Mouse (Mus musculus): ENCODE data around the gene 6030408B16Rik.

6030408B16Rik gene

DNA sequence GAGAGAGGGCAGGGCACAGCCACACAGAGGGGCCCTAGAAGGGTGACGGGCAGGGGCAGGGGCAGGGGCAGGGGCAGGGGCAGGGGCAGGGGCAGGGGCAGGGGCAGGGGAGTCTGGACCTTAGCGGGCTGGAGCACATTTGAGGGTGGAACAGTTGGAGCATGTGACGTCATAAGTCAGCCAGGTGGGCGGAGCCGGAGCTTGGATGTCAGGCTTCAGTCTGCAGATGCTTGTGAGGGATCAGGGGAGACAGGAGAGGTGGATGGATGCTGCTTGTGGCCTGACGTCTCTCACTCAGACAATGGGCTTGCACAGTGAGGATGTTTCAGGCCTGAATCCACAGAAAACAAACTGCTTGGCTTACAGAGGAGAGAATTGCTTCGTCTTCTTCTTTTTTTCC lies 5.5 kb downstream of the 6030408B16Rik start:
- peak; percentile 57 to 70 for DNase-seq

GRCm38 (mm10) chr15:101299480-101299960 lies 6.5 kb downstream of the 6030408B16Rik start:
- no peak for DNase-seq

- no peak for DNase-seq
Measured at GRCm38 (mm10) chr15:101300128-101300527, 7.1 kb downstream of the 6030408B16Rik start.

GRCm38 (mm10) chr15:101302201-101302600 lies 9.2 kb downstream of the 6030408B16Rik start:
- no peak for DNase-seq

DNA sequence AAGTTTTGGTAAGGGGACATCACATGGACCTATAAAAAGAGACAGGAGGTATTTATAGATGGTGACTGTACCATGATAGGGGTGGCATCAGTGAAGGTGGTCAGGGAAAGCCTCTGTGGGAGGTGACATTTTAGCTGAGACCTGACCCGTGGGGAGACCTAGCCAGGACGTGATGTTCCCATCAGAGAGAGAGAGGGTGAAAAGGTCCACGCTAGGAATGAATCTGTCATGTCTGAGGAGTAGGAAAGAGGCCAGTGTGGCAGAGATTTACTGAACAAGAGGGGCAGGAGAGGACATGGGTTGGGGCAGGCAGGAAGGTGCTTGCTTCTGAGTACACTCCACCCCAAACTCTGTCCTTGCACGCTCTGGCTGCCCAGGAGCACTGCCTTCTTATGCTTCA lies 10.8 kb downstream of the 6030408B16Rik start:
- DNase-seq, result no peak

- DNase-seq, result no peak
Measured at GRCm38 (mm10) chr15:101306459-101306858, 13.4 kb downstream of the 6030408B16Rik start.

DNA sequence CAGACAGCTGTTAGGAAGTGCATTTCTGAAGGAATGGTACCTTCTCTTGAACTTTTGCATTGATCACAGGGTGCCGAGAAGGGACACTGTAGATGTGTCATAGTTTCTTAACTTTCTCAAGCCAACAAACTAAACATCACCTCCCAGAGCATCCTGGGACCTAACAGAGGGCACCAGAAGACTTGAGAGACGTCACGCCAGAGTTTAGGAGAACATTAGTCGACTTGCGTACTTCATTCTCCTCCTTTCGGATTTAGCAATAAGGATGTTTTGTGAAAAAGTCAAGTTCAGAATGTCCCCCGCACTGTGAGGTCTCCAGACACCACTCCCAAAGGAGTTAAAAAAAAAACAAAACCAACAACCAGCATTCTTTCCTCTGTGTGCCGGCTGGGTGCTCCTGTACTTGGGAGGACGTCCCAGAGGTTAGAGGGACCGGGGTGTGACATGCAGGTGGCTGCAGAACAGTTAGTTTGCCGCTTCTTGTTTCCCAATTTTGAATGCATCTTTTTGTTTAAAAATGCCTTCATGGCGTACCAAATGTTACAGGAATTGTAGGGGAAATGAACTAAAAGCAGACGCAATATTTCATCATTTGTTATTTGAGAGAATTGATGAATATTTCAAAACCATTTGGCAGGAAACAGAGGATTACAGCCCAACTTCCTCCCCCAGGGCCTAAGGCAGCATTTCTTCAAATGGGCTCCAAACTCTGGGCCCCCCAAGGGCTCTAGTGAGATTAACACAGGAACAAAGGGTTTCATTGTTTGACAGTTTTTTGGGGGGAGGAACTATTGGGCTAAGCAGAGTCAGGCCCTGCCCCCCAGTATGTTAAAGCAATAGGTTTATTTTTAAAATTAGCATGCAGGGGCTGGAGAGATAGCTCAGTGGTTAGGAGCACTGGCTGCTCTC lies 15.7 kb downstream of the 6030408B16Rik start:
- DNase-seq, result peak in 1 of 2 experiments; percentile 33

DNA sequence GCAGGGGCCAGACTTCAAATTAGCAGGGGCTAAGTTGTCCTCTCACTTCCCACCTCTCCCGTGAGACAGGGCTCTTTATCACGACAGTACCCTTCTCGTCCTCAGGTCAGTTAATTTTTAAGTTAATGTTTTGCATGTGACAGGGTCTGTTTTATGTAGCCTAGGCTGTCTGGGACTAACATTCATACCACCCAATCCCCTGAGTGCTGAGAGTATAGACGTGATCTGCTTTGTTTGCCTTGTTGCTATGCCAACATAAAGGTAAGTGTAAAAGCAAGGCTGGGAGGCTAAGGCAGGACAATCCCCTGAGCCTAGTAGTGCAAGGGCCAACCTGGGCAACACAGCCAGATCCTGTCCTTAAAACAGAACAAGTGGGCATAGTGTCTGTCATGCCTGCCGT lies 16.5 kb downstream of the 6030408B16Rik start:
- DNase-seq, result no peak

- DNase-seq, result peak in 1 of 2 experiments; percentile 42
Measured at GRCm38 (mm10) chr15:101311087-101311770, 18.2 kb downstream of the 6030408B16Rik start.

- DNase-seq, result no peak
Measured at GRCm38 (mm10) chr15:101312006-101312405, 19.0 kb downstream of the 6030408B16Rik start.

DNA sequence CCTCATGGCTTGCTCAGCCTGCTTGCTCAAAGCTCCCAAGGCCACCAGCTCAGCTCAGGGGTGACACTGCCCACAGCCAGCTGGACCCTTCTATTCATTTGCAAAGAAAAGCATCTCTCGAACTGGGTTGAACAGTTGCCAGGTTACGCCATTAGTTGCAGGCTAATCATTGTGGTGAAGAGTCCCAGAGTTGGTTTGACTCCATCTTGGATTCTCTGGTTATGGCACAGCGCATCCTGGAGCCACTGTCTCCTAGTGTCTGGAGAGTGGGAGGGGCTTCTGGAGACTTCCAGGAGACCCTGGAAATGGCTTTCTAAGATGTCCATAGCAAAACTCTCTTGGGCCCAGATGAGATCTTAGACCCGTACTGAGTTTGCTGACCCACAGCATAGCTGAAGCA lies 22.4 kb downstream of the 6030408B16Rik start:
- no peak for DNase-seq

- peak; percentile 93 to 95 for DNase-seq
Measured at GRCm38 (mm10) chr15:101315832-101316231, 22.8 kb downstream of the 6030408B16Rik start.

- DNase-seq, result no peak
Measured at GRCm38 (mm10) chr15:101316279-101316912, 23.4 kb downstream of the 6030408B16Rik start.

GRCm38 (mm10) chr15:101316913-101317813 lies 24.2 kb downstream of the 6030408B16Rik start:
- no peak for DNase-seq

- DNase-seq, result no peak
Measured at GRCm38 (mm10) chr15:101317814-101318500, 24.9 kb downstream of the 6030408B16Rik start.

DNA sequence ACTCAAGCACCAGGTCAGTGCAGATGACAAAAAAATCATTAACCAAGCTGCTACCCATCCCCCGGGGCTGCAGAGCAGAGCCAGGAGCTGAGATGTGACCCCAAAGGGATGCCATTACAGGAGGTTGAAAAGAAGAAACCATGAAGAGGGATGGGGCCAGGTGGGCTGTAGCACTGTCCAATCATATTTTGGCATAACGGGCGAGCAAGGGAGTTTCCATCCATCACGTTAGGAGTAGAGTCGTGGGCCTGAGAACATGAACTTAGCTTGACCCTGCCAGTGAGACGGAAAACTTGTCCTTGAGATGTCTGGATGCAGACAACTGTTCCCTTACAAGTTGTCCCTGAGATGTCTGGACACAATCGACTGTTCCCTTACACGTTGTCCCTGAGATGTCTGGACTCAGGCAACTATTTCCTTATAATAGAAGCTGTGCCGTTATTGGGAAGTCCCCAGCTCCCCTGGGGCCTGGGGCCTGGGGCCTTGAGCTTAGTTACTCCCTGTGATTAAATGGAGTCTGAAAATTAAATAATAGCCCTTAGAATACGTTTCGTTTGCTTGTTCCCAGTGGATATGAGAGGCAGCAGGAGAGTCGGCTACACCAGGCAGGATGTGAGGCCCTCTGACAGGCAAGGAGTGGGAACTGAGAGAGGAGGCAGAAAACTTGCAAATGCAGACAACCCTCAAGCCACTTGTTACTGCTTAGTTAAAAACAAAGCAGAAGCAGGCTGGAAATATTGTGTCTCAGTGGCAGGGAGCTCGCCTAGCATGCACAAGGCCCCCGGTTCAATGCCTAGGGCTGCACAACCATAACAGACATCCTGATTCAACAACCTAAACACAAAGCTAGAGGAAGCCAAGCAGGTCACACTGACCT lies 26.1 kb downstream of the 6030408B16Rik start:
- DNase-seq, result peak in 1 of 2 experiments; percentile 18

GRCm38 (mm10) chr15:101320010-101320617 lies 27.1 kb downstream of the 6030408B16Rik start:
- DNase-seq, result no peak

DNA sequence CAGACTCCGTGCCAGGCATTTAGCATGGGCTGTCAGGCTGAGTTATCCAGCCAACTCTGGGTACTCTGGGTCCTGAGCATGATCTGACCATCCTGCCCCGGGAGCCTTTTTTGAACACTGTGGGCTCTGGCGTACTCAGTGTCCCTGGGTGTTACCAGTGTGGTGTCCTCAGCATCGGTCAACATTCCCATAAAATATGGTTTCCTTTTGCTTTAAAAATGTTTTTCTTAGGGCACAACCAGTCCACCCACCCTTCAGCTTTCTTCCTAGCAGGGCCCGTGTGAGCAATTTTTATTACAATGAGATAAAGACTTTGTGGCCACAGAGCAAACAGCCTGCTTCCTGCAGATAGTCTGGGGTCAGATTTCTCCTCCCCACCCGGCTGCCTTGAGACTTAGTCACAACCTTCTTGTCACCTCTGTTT lies 27.6 kb downstream of the 6030408B16Rik start:
- peak in 1 of 2 experiments; percentile 38 for DNase-seq

DNA sequence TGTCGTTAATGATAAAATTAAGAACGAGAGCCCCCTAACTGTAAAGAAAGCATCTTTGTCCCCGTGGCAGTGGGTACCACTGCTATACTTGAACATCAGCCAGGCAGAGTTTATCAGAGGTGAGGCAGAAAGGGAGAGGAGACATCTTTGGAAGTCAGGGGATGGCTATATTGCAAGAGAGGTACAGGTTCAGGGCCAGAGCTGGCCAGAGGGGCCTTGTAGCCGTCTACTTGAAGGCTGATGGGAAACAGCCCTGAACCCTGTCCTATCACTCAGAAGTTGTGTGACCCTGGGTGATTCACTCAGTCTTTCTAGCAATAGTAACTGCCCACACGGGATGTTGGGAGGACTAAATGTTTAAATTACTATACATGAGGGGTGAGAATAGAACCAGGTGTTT lies 28.1 kb downstream of the 6030408B16Rik start:
- DNase-seq, result no peak

GRCm38 (mm10) chr15:101322106-101322505 lies 29.1 kb downstream of the 6030408B16Rik start:
- no peak for DNase-seq

Measured in kidney, postnatal 4 days (tissue).